19 mouse cellular contexts compared by ENCODE assay signal in the genomic region with DNA sequence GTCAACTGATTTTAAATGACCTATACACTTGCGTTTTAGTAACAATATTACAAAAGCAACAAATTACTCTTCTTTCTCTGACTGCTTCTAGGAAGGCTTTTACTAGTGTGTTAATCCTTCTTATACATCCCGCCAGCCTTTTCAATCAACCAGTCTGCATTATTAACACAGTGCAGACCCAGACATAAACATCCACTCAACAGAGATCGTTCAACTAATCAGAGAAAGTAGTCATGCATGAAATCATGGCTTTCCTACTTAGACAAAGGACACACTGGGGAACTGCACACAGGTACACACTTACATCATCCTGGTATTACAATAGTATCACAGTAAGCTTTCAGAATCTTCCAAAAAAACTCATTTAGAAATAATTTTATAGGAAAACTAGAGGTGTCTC.
DNase-seq lines count a peak whose midpoint lies in the region; ATAC-seq and TF ChIP-seq lines count a peak whose summit lies in the region.
"Had no signal": no experiment of that assay in that cellular context is flagged by ENCODE, and none has a peak within 500 bp of the region (broad histone marks: within the 10 kb centered on the region; RNA-seq: fewer than 3 reads in every experiment).

No protein-coding gene starts in this region.

- no peak overlapping the region for H3K4me3 ChIP-seq in forebrain, embryonic 12.5 days (replicated peaks)
- no peak overlapping the region for H3K4me3 ChIP-seq in forebrain, embryonic 16.5 days (replicated peaks; ENCODE audit: low read length)
- H3K4me3 ChIP-seq in midbrain, embryonic 13.5 days (replicated peaks): no peak overlapping the region
- H3K4me3 ChIP-seq in midbrain, postnatal 0 days (ENCODE audit: low read depth, low read length): no peak overlapping the region
- no peak overlapping the region for H3K4me3 ChIP-seq in forebrain, embryonic 14.5 days (ENCODE audit: low read depth, low read length)
- H3K4me3 ChIP-seq: embryonic facial prominence, embryonic 10.5 days; heart, adult 2 months; heart, embryonic 15.5 days; hindbrain, embryonic 15.5 days had no signal

- TF ChIP-seq CTCF in midbrain, postnatal 0 days (IDR thresholded peaks at IDR 0.05): no peak

- no peak overlapping the region for H3K27ac ChIP-seq in forebrain, embryonic 12.5 days
- H3K27ac ChIP-seq in forebrain, embryonic 16.5 days (ENCODE audit: low read length): no peak overlapping the region
- 0 out of 2 replicates have a peak overlapping the region, but pooled peaks have one; percentile 39 for H3K27ac ChIP-seq in midbrain, embryonic 13.5 days
- H3K27ac ChIP-seq in midbrain, postnatal 0 days (ENCODE audit: low read depth, low read length): no peak overlapping the region
- no peak overlapping the region for H3K27ac ChIP-seq in forebrain, embryonic 14.5 days (ENCODE audit: low read depth, low read length)
- H3K27ac ChIP-seq: embryonic facial prominence, embryonic 10.5 days; heart, adult 2 months; heart, embryonic 15.5 days; hindbrain, embryonic 15.5 days had no signal

- H3K27me3 ChIP-seq in forebrain, embryonic 12.5 days: peaks cover 9% of the 10 kb centered on the region; the same call in 1 of the 2 replicates
- H3K27me3 ChIP-seq in forebrain, embryonic 16.5 days (replicated peaks; ENCODE audit: control insufficient read depth, insufficient read depth, low read length): no peaks in the 10 kb centered on the region
- H3K27me3 ChIP-seq in midbrain, embryonic 13.5 days: no peaks in the 10 kb centered on the region
- H3K27me3 ChIP-seq in midbrain, postnatal 0 days (ENCODE audit: insufficient read depth, low read length): no peaks in the 10 kb centered on the region
- no peaks in the 10 kb centered on the region for H3K27me3 ChIP-seq in forebrain, embryonic 14.5 days (replicated peaks; ENCODE audit: control insufficient read depth, insufficient read depth, low read length)
- H3K27me3 ChIP-seq: heart, embryonic 15.5 days; hindbrain, embryonic 15.5 days had no signal

- peaks cover 21% of the 10 kb centered on the region for H3K4me1 ChIP-seq in forebrain, embryonic 12.5 days
- H3K4me1 ChIP-seq in forebrain, embryonic 16.5 days (replicated peaks; ENCODE audit: control insufficient read depth, insufficient read depth, low read length): peaks cover 14% of the 10 kb centered on the region
- H3K4me1 ChIP-seq in midbrain, embryonic 13.5 days (replicated peaks): peaks cover 26% of the 10 kb centered on the region
- H3K4me1 ChIP-seq in midbrain, postnatal 0 days (ENCODE audit: insufficient read depth, low read length): 0 out of 2 replicates have a peak, but pooled peaks cover 4% of the 10 kb centered on the region
- H3K4me1 ChIP-seq in forebrain, embryonic 14.5 days (ENCODE audit: control insufficient read depth, insufficient read depth, low read length): peaks cover 20% of the 10 kb centered on the region
- H3K4me1 ChIP-seq: heart, embryonic 15.5 days had no signal

- 14% methylated on average over 3 of the region's 3 CpGs for WGBS in forebrain, embryonic 12.5 days
- 6% methylated on average over 3 of the region's 3 CpGs for WGBS in forebrain, embryonic 16.5 days
- 20% methylated on average over 3 of the region's 3 CpGs for WGBS in midbrain, embryonic 13.5 days
- 34% methylated on average over 3 of the region's 3 CpGs for WGBS in midbrain, postnatal 0 days
- WGBS in forebrain, embryonic 14.5 days: 5% methylated on average over 3 of the region's 3 CpGs

- H3K4me2 ChIP-seq in forebrain, embryonic 12.5 days: no peak overlapping the region
- no peak overlapping the region for H3K4me2 ChIP-seq in forebrain, embryonic 16.5 days (ENCODE audit: low read length)
- no peak overlapping the region for H3K4me2 ChIP-seq in midbrain, embryonic 13.5 days (replicated peaks)
- no peak overlapping the region for H3K4me2 ChIP-seq in midbrain, postnatal 0 days (ENCODE audit: low read depth, low read length, poor library complexity, severe bottlenecking)
- no peak overlapping the region for H3K4me2 ChIP-seq in forebrain, embryonic 14.5 days (ENCODE audit: low read length)
- H3K4me2 ChIP-seq: heart, embryonic 11.5 days; heart, embryonic 15.5 days; hindbrain, embryonic 15.5 days had no signal

- no peak for DNase-seq in midbrain, postnatal 0 days (ENCODE audit: low spot score)
- peak; percentile 66 for DNase-seq in forebrain, embryonic 14.5 days (ENCODE audit: low spot score)
- peak; percentile 51 for DNase-seq in retina, embryonic 14.5 days (ENCODE audit: low spot score)
- no peak for DNase-seq in spleen, postnatal 4 days (ENCODE audit: low spot score in 2 of 2)
- no peak for DNase-seq in spleen, adult 12 weeks (ENCODE audit: low spot score)
- DNase-seq: adrenal gland, postnatal 14 days; cerebellum, adult 18-20 months; cerebellum, adult 9-11 months; cerebellum, postnatal 36 days; gastrocnemius, postnatal 14 days; heart, adult 2 months; heart, postnatal 14 days had no signal

- peaks cover 6% of the 10 kb centered on the region; the same call in 1 of the 2 replicates for H3K36me3 ChIP-seq in forebrain, embryonic 12.5 days (replicated peaks)
- peaks cover 6% of the 10 kb centered on the region; the same call in 1 of the 2 replicates for H3K36me3 ChIP-seq in forebrain, embryonic 16.5 days (ENCODE audit: control insufficient read depth, insufficient read depth)
- peaks cover 16% of the 10 kb centered on the region for H3K36me3 ChIP-seq in midbrain, embryonic 13.5 days
- H3K36me3 ChIP-seq in midbrain, postnatal 0 days (ENCODE audit: insufficient read depth, low read length): 0 out of 2 replicates have a peak, but pooled peaks cover 2% of the 10 kb centered on the region
- H3K36me3 ChIP-seq in forebrain, embryonic 14.5 days (ENCODE audit: control insufficient read depth, insufficient read depth, low read length): peaks cover 17% of the 10 kb centered on the region

- no peak overlapping the region for H3K9ac ChIP-seq in forebrain, embryonic 12.5 days
- no peak overlapping the region for H3K9ac ChIP-seq in forebrain, embryonic 16.5 days (replicated peaks; ENCODE audit: low read depth, low read length)
- no peak overlapping the region for H3K9ac ChIP-seq in midbrain, embryonic 13.5 days (replicated peaks)
- no peak overlapping the region for H3K9ac ChIP-seq in midbrain, postnatal 0 days (replicated peaks; ENCODE audit: low read length, poor library complexity, severe bottlenecking)
- H3K9ac ChIP-seq in forebrain, embryonic 14.5 days (ENCODE audit: low read length): no peak overlapping the region
- H3K9ac ChIP-seq: heart, embryonic 15.5 days; hindbrain, embryonic 15.5 days had no signal

- peak; percentile 83; the same call in 1 of the 2 replicates for ATAC-seq in forebrain, embryonic 12.5 days (ENCODE audit: low FRiP score)
- no peak for ATAC-seq in forebrain, embryonic 16.5 days
- 0 out of 2 replicates have a peak, but pooled peaks have one; percentile 6 for ATAC-seq in midbrain, embryonic 13.5 days
- ATAC-seq in midbrain, postnatal 0 days (ENCODE audit: low FRiP score): no peak
- ATAC-seq in forebrain, embryonic 14.5 days: peak; percentile 52

- no peaks in the 10 kb centered on the region for H3K9me3 ChIP-seq in forebrain, embryonic 12.5 days
- H3K9me3 ChIP-seq in forebrain, embryonic 16.5 days (ENCODE audit: control insufficient read depth, low read length): no peaks in the 10 kb centered on the region
- no peaks in the 10 kb centered on the region for H3K9me3 ChIP-seq in midbrain, embryonic 13.5 days
- H3K9me3 ChIP-seq in midbrain, postnatal 0 days (ENCODE audit: low read length): no peaks in the 10 kb centered on the region
- no peaks in the 10 kb centered on the region for H3K9me3 ChIP-seq in forebrain, embryonic 14.5 days (replicated peaks; ENCODE audit: control insufficient read depth, low read length)
- H3K9me3 ChIP-seq: embryonic facial prominence, embryonic 10.5 days; heart, embryonic 15.5 days; hindbrain, embryonic 15.5 days had no signal

Comparison
In these comparisons a context has a peak if more than half of its experiments do, and no peak if none do; other contexts are left out.
1. ATAC-seq: peak in forebrain, embryonic 12.5 days (single experiment), midbrain, embryonic 13.5 days (single experiment) and forebrain, embryonic 14.5 days (single experiment); none in forebrain, embryonic 16.5 days (single experiment) and midbrain, postnatal 0 days (single experiment).
2. DNase-seq: peak in forebrain, embryonic 14.5 days (single experiment) and retina, embryonic 14.5 days (single experiment); none in midbrain, postnatal 0 days (single experiment), spleen, postnatal 4 days (0 of 2) and spleen, adult 12 weeks (single experiment).